Mouse (Mus musculus) hindbrain, embryonic 10.5 days (tissue): ENCODE results near the gene Crip3. TPM values are rescaled to one million over a fixed set of nuclear protein-coding genes. Genes with fewer than 3 reads are reported as not detected.

Experiments
- DNase-seq: peaks from one replicate; pipeline ENCODE4 v3.0.0-alpha.2; 2017; ENCODE audit warnings: low spot score
- H3K27ac ChIP-seq: fragments of 300-500 bp; sonication (generic); 2 replicates; pipeline ENCODE4 v1.5.1; 2016; ENCODE audit warnings: mild to moderate bottlenecking, moderate library complexity
- H3K27me3 ChIP-seq: fragments of 300-500 bp; sonication (generic); 2 replicates; pipeline ENCODE4 v1.6.1; 2016; ENCODE audit warnings: mild to moderate bottlenecking; ENCODE audit not compliant: poor library complexity, insufficient read depth, severe bottlenecking
- H3K36me3 ChIP-seq: fragments of 300-500 bp; sonication (generic); 2 replicates; pipeline ENCODE4 v1.6.1; 2016; ENCODE audit warnings: mild to moderate bottlenecking, moderate library complexity
- H3K4me1 ChIP-seq: fragments of 300-500 bp; sonication (generic); replicated peaks from 2 replicates; pipeline ENCODE4 v1.6.1; 2016; ENCODE audit warnings: mild to moderate bottlenecking
- H3K4me3 ChIP-seq: fragments of 300-500 bp; sonication (generic); 2 replicates; pipeline ENCODE4 v1.5.1; 2016; ENCODE audit warnings: mild to moderate bottlenecking, moderate library complexity
- H3K9me3 ChIP-seq: fragments of 300-500 bp; sonication (generic); 2 replicates; pipeline ENCODE4 v1.6.1; 2016; ENCODE audit warnings: mild to moderate bottlenecking, moderate library complexity
- WGBS: fragments of 180-500 bp; shearing (Covaris S2); methylation state at CpG from one replicate; pipeline ENCODE4 v1.1.7; 2016; 5-methylcytosine and 5-hydroxymethylcytosine counted together
- polyA plus RNA-seq: library from polyadenylated mRNA; unstranded; fragments of >200 nt; fragmentation: Nextera tagmentation; extraction: Ambion mirVana; gene quantifications from 2 replicates; pipeline ENCODE4 v1.2.1, GENCODE M21; 2016

Gene Crip3
- polyA plus RNA-seq, 1 experiment from 2014 or later: 0.64 TPM

DNA sequence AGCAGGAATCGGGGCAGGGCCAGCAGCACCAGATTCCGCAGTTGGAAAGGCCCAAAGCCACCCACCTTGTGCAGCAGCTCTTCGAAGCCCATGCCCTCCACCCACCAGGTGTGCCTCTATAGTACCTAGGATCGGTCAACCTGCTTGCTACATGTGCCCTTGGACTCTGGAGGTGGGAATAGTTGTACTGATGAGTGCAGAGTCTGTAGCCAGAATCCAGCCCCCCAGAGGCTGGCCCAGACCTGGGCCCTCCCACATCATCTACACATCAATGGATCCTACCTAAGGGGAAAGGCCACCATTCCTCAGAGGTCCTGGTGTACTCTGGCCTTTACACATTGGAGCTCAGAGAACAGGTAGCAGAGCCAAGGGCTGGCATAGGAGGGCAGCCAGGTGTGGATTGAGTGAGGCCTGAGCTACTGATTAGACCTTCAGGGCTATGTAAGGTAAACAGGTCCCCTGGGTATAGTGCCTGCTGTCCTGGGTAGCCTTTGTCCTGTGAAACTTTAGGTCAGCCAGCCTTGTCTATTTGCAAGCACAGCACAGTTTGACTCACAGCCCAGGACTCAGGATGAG is 9.7 kb downstream of the Crip3 start, which contains the start of gene Slc22a7:
TSS of gene Slc22a7 (minus strand) at position 160 of the 576 bp plus-strand sequence.
- peaks cover 33% of the 10 kb centered on the region for H3K4me1 ChIP-seq
- no peak for DNase-seq
- WGBS: 83% methylated on average over 4 of the region's 4 CpGs
- H3K4me3 ChIP-seq: no peak within 1 kb of the TSS
- H3K9me3 ChIP-seq: no peaks in the 10 kb centered on the region
- H3K27ac ChIP-seq: no peak within 1 kb of the TSS
- no peaks in the 10 kb centered on the region for H3K36me3 ChIP-seq
- peaks cover 63% of the 10 kb centered on the region for H3K27me3 ChIP-seq

DNA sequence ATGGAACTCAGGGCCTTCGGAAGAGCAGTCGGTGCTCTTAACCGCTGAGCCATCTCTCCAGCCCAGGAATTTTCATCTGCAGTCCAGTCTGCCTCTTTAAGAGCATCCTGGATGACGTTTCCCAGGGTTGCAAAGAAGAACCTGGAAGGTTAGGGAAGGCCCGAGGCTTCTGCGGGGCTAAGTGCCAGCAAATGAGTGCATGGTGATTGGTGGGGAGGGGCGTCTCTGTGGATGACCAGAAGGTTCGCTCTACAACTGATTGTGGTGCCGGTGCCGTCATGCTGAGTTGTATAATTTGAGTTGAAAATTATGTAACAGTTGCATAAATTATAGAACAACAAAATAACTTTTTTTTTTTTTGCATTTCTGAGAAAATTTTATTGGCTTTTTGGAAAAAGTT is 10.4 kb downstream of the Crip3 start:
- H3K27me3 ChIP-seq: peaks cover 71% of the 10 kb centered on the region
- 92% methylated on average over 10 of the region's 10 CpGs for WGBS
- DNase-seq: no peak

DNA sequence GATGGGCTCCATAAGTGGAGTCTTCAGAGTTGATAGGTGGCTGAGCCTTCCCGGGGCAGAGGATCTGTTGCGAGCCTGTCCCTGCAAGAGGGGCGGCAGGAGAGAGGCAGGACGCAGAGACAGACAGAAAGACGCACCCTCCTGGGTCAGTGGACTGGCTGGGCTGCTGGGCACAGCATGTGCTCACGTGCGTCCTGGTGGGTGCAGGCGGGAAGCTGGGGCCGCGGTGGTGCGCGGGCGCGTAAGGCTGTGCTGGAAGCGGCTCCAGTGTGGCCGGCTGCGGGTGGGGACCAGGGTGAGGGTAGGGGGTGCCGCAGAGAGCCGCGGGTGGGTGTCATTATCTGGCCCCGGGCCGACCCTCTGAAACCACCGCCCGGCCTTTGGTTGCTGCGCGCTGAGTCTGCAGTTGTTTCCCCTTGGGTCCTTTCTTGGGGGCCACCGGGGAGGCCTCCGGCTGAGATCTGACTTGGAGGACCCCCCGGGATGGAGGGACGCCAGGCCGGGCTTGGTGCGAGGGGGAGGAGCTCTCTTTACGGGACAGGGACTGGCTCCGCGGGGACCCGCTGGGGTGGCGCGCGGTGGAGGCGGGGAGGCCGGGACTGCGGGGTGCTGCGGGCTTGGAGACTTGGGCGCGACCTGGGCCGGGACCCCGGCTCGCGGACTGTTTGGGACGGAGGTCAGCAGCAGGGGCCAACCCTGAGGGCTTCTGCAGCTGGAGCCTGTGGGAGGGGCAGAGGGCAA is 16.3 kb downstream of the Crip3 start:
- peak overlapping the region; percentile 74 for H3K27ac ChIP-seq
- H3K9me3 ChIP-seq: no peaks in the 10 kb centered on the region
- DNase-seq: peak; percentile 41
- H3K4me3 ChIP-seq: peak overlapping the region; percentile 52
- H3K27me3 ChIP-seq: peaks cover 87% of the 10 kb centered on the region
- H3K4me1 ChIP-seq: peaks cover 63% of the 10 kb centered on the region
- 2% methylated on average over 50 of the region's 50 CpGs for whole genome bisulfite sequencing
- peaks cover 3% of the 10 kb centered on the region; the same call in 1 of the 2 replicates for H3K36me3 ChIP-seq

More for the DNA sequence above, 10.4 kb downstream of the Crip3 start:
- no peak overlapping the region for H3K4me3 ChIP-seq
- H3K36me3 ChIP-seq: no peaks in the 10 kb centered on the region
- no peak overlapping the region for H3K27ac ChIP-seq
- peaks cover 31% of the 10 kb centered on the region for H3K4me1 ChIP-seq
- no peaks in the 10 kb centered on the region for H3K9me3 ChIP-seq

DNA sequence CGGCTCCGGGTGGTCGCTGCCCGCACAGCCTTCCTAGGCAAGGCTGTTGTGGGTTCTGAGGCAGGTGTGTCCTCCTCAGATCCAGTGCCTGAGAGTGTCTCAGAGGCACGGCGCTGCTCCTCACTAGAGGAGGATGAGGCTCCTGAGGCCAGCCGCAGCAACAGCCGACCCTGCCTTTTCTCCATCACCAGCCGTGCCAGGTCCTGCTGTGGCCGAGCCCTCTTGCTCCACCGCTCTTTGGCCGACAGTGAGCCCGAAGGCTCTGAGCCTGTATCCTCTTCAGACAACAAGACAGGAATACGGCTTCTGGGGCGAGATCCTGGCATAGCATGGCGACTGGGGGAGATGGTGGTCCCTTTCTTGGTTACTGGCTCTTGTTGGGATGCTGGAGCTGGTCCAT is 17.5 kb downstream of the Crip3 start:
- 88% methylated on average over 16 of the region's 16 CpGs for WGBS
- H3K4me3 ChIP-seq: no peak overlapping the region
- peaks cover 63% of the 10 kb centered on the region for H3K4me1 ChIP-seq
- no peak overlapping the region for H3K27ac ChIP-seq
- H3K36me3 ChIP-seq: peaks cover 6% of the 10 kb centered on the region; the same call in 1 of the 2 replicates
- no peak for DNase-seq
- peaks cover 81% of the 10 kb centered on the region for H3K27me3 ChIP-seq
- no peaks in the 10 kb centered on the region for H3K9me3 ChIP-seq

DNA sequence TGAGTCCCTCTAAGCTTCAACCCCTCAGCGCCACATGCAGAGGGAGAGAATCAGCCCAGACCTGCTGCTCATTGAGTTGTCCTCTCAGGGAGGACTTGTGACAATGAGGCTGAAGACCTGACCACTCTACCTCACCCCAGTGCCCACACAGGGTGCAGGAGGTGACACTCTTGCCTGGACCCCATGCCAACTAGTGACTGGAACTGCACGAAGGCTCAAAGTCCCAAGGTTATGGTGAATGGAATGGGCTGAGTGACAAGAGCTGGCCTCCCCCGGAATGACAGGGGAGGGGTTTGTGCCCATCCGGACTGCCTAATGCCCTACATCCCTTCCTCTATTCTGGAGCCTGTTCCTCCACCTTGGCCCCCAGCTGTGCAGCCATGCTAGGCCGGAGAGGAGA is 24.0 kb downstream of the Crip3 start:
- no peak for DNase-seq
- Histone ChIP-seq H3K36me3 (0 out of 2 replicates have a peak, but pooled peaks cover 3% of the 10 kb centered on the region), H3K9me3 (no peaks in the 10 kb centered on the region), H3K27ac (0 out of 2 replicates have a peak overlapping the region, but pooled peaks have one; percentile 82), H3K4me3 (no peak overlapping the region; the same call in 1 of the 2 replicates), H3K27me3 (peaks cover 77% of the 10 kb centered on the region), H3K4me1 (peaks cover 48% of the 10 kb centered on the region)
- 28% methylated on average over 5 of the region's 5 CpGs for WGBS

DNA sequence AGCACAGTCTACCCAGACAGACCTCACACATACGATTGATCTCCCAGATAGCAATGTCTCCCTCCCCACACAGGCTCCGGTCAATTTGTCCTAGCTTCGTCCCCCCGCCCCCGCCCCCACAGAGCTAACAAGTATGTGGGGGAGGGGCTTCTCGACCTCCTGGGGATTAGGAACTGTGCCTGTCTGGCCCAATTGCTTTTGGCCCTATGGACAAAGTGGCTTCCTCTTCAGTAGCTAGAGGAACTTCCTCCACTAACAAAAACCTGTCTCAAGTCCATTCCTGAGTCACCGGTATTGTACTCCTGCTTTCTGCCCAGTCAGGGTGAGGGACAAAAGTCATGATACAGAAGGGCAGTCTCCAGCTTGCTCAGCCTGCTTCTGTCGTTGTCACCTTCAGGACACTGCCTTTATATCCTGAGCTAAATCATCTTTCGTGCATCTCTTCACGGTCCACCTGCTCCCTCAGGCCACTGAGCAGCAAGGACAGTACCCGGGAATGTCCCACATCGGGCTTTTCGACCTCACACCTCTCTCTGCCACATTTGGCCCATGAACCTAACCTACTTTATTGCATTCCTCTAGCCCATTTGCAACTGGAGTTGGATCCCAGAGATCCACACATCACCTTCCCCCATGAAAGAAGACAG is 24.7 kb downstream of the Crip3 start:
- Histone ChIP-seq H3K4me3 (peak overlapping the region; percentile 58), H3K4me1 (peaks cover 47% of the 10 kb centered on the region), H3K36me3 (0 out of 2 replicates have a peak, but pooled peaks cover 3% of the 10 kb centered on the region), H3K9me3 (no peaks in the 10 kb centered on the region), H3K27me3 (peaks cover 79% of the 10 kb centered on the region), H3K27ac (peak overlapping the region; percentile 82)
- WGBS: 7% methylated on average over 13 of the region's 13 CpGs
- peak; percentile 25 for DNase-seq

DNA sequence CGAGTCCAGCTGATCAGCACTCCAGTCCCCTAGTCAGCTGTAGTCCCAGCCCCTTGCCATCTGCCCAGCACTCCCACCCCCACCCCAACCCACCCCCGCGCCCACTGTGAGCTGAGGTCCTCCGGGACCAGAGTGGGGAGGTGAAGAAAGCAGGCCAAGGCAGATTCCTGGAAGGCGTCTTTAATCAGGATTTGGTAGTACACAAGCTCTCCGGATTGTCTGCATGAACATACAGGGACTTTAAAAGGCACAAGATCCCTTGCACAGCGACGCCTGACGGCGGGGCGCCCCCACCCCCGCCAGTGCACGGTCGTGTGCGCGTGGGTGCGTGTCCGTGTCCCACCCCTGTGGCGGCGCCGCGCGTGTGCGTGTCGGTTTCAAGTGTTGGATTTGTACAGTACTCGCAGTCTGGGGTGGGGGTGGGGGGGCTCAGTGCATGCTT is 25.3 kb downstream of the Crip3 start:
- Histone ChIP-seq H3K9me3 (no peaks in the 10 kb centered on the region), H3K36me3 (0 out of 2 replicates have a peak, but pooled peaks cover 3% of the 10 kb centered on the region), H3K27ac (peak overlapping the region; percentile 82), H3K27me3 (peaks cover 79% of the 10 kb centered on the region), H3K4me1 (peaks cover 51% of the 10 kb centered on the region), H3K4me3 (peak overlapping the region; percentile 58)
- WGBS: 1% methylated on average over 26 of the region's 26 CpGs
- DNase-seq: peak; percentile 47

DNA sequence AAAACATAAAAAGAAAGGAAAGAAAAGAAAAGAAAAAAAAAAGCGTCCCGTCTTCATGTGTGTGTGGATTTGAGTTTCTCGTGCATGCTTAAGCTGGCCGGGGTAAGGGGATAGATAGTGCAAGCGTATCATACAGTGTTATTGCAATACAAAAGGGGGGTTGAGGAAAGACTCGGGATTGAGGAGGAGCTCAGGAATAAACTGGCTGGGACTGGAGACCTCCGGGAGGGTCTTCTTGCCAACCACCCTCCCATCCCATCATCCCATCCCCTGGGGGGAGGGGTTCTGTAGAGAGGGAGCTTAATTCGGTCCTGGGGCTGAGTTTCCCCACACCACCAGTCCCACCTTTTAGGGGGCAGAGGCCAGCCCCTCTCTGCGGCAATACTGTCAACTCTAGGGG is 25.8 kb downstream of the Crip3 start:
- Histone ChIP-seq H3K4me1 (peaks cover 51% of the 10 kb centered on the region), H3K4me3 (peak overlapping the region; percentile 58), H3K27me3 (peaks cover 79% of the 10 kb centered on the region), H3K9me3 (no peaks in the 10 kb centered on the region), H3K36me3 (0 out of 2 replicates have a peak, but pooled peaks cover 3% of the 10 kb centered on the region), H3K27ac (peak overlapping the region; percentile 82)
- peak; percentile 34 for DNase-seq
- under 1% methylated on average over 9 of the region's 9 CpGs for WGBS

DNA sequence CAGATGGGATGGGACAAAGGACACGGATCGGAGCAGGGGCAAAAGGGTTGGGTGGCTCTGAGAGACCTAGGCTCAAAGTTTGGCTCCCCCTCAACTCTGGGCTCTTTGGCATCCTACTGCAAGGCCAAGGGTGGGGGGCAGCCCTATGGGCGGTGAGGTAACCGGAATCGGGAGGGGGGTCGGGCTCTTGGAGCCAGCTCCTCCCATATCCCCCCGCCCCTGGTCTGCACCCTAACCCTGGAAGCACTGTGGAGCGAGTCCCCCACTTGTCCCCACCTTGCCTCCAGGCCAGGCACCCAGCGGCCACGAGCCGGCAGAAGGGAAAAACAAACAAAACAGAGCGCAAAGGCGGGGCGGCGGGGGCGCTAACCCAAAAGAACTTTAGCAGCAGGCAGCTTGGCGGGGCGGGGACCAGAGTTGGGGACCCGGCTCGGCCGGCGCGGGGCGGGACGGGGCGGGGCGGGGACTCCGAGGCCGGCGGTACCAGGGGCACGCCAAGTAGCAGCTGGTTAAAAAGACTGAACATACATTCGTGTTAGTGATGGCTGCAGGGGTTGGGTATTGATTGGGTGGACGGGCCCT is 26.5 kb downstream of the Crip3 start:
- Histone ChIP-seq H3K9me3 (no peaks in the 10 kb centered on the region), H3K27ac (peak overlapping the region; percentile 82), H3K36me3 (peaks cover 6% of the 10 kb centered on the region; the same call in 1 of the 2 replicates), H3K27me3 (peaks cover 86% of the 10 kb centered on the region), H3K4me3 (peak overlapping the region; percentile 58), H3K4me1 (peaks cover 53% of the 10 kb centered on the region)
- WGBS: under 1% methylated on average over 33 of the region's 33 CpGs
- DNase-seq: peak; percentile 67

DNA sequence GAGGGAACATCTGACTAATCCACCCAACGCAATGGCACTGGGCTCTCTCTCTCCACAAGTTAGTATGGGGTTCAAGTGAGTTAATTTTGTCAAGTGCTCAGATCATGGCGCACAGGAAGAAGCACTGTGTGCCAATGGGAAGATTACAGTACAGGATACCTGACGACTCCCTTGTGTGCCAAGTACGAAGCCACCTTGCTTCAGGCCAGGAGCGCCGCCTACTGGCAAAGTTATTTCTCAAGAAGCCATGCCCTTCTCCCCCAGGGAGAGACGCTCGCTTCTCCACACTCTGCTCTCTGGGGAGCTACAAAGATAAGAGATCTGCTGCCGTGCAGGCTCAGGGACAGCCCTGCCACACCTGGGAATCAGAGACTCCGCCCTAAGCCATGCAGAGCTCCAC is 29.1 kb downstream of the Crip3 start:
- Histone ChIP-seq H3K4me1 (peaks cover 62% of the 10 kb centered on the region), H3K36me3 (peaks cover 4% of the 10 kb centered on the region; the same call in 1 of the 2 replicates), H3K9me3 (no peaks in the 10 kb centered on the region), H3K4me3 (no peak overlapping the region), H3K27me3 (peaks cover 98% of the 10 kb centered on the region), H3K27ac (no peak overlapping the region)
- DNase-seq: no peak
- 14% methylated on average over 10 of the region's 10 CpGs for WGBS

DNA sequence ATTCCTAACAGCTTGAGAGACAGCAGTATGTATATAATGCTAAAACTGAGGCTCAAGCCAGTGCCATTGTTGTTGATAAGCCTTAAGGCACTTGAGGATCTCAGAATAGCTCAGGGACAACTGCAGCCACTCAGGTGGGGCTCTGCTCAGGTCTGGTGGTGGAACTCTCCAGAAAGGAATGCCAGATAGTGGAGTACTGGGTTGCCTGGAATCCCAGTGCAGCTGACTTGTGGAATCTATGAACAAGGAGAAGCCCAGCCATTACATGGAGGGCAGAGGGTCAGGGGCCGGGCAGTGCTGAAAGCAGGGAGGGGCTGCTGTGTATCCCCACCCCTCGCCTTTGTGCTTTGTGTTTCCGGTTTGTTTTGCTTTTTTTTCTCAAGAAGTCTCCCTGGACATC is 29.7 kb downstream of the Crip3 start:
- H3K9me3 ChIP-seq: no peaks in the 10 kb centered on the region
- peaks cover 96% of the 10 kb centered on the region for H3K27me3 ChIP-seq
- H3K36me3 ChIP-seq: peaks cover 4% of the 10 kb centered on the region; the same call in 1 of the 2 replicates
- no peak for DNase-seq
- H3K4me3 ChIP-seq: no peak overlapping the region
- no peak overlapping the region for H3K27ac ChIP-seq
- WGBS: 22% methylated on average over 3 of the region's 3 CpGs
- H3K4me1 ChIP-seq: peaks cover 55% of the 10 kb centered on the region

DNA sequence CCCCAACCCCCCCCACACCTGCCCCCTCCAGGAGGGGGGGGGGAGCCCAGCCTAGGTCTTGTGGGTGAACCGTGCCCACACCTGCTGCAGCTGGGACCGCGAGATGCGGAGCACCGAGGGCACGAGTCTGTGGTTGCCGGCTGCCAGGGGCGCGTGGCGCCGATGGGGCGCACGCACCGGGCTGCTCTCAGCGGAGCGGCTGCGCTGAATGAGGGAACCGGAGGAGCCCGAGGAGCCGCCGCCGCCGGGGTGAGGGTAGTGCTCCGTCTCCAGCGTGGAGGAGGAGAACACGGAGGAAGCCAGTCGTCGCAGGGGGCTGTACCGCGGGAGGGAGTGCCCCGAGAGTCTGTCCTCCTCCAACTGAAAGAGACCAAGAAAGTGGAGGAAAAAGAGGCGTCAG is 31.9 kb downstream of the Crip3 start:
- DNase-seq: no peak
- H3K4me3 ChIP-seq: peak overlapping the region; percentile 46
- 1% methylated on average over 32 of the region's 32 CpGs for WGBS

More for the DNA sequence above, 31.9 kb downstream of the Crip3 start:
- Histone ChIP-seq H3K9me3 (no peaks in the 10 kb centered on the region), H3K27me3 (peaks cover 74% of the 10 kb centered on the region), H3K36me3 (peaks cover 4% of the 10 kb centered on the region; the same call in 1 of the 2 replicates), H3K4me1 (peaks cover 33% of the 10 kb centered on the region), H3K27ac (peak overlapping the region; percentile 50; the same call in 1 of the 2 replicates)
